Comparison of ENCODE assay signal across 13 mouse cellular contexts in genomic region chr15:42068207-42068831, GRCm38 (mm10).
DNase-seq lines count a peak whose midpoint lies in the region; ATAC-seq lines count a peak whose summit lies in the region.
"Had no signal": no experiment of that assay in that cellular context is flagged by ENCODE, and none has a peak within 500 bp of the region (broad histone marks: within the 10 kb centered on the region; RNA-seq: fewer than 3 reads in every experiment).

No protein-coding gene starts in this region.

- H3K9ac ChIP-seq in embryonic facial prominence, embryonic 14.5 days (ENCODE audit: low read depth, low read length), result no peak overlapping the region
- H3K9ac ChIP-seq in midbrain, embryonic 13.5 days (replicated peaks), result no peak overlapping the region
- H3K9ac ChIP-seq: limb, embryonic 13.5 days had no signal

- no peaks in the 10 kb centered on the region for H3K27me3 ChIP-seq in embryonic facial prominence, embryonic 14.5 days (replicated peaks; ENCODE audit: control insufficient read depth, insufficient read depth, low read length)
- H3K27me3 ChIP-seq in midbrain, embryonic 13.5 days, result no peaks in the 10 kb centered on the region
- H3K27me3 ChIP-seq: limb, embryonic 13.5 days had no signal

- DNase-seq in gastrocnemius, postnatal 10 days, result peak; percentile 5
- DNase-seq in gastrocnemius, postnatal 36 days, result no peak
- peak; percentile 94 for DNase-seq in cerebellum, adult 11-12 months
- DNase-seq in embryonic facial prominence, embryonic 14.5 days (ENCODE audit: low spot score), result peak; percentile 76
- no peak for DNase-seq in embryo, embryonic 9.5 days (ENCODE audit: extremely low spot score)
- no peak for DNase-seq in thymus, postnatal 25 days
- no peak for DNase-seq in heart, postnatal 14 days
- DNase-seq: heart, adult 18-20 months; layer of hippocampus, adult 9-11 months; thymus, postnatal 4 days had no signal

- H3K9me3 ChIP-seq in embryonic facial prominence, embryonic 14.5 days (ENCODE audit: control insufficient read depth, low read length), result no peaks in the 10 kb centered on the region
- H3K9me3 ChIP-seq in midbrain, embryonic 13.5 days, result no peaks in the 10 kb centered on the region
- H3K9me3 ChIP-seq: limb, embryonic 13.5 days had no signal

- ATAC-seq in embryonic facial prominence, embryonic 14.5 days (ENCODE audit: low read depth), result peak; percentile 72
- ATAC-seq in midbrain, embryonic 13.5 days, result peak; percentile 94
- ATAC-seq: lung, postnatal 0 days had no signal

- no peak overlapping the region for H3K27ac ChIP-seq in embryonic facial prominence, embryonic 14.5 days (replicated peaks; ENCODE audit: low read depth, low read length)
- H3K27ac ChIP-seq in midbrain, embryonic 13.5 days, result no peak overlapping the region
- H3K27ac ChIP-seq: limb, embryonic 13.5 days had no signal

- no peak overlapping the region for H3K4me2 ChIP-seq in embryonic facial prominence, embryonic 14.5 days (ENCODE audit: low read depth, low read length)
- H3K4me2 ChIP-seq in midbrain, embryonic 13.5 days (replicated peaks), result no peak overlapping the region
- H3K4me2 ChIP-seq: limb, embryonic 13.5 days had no signal

- no peaks in the 10 kb centered on the region for H3K36me3 ChIP-seq in embryonic facial prominence, embryonic 14.5 days (ENCODE audit: control insufficient read depth, insufficient read depth, low read length)
- no peaks in the 10 kb centered on the region for H3K36me3 ChIP-seq in midbrain, embryonic 13.5 days
- H3K36me3 ChIP-seq: limb, embryonic 13.5 days had no signal

- 40% methylated on average over 5 of the region's 5 CpGs for WGBS in embryonic facial prominence, embryonic 14.5 days
- WGBS in midbrain, embryonic 13.5 days, result 24% methylated on average over 5 of the region's 5 CpGs

- no peak overlapping the region for H3K4me3 ChIP-seq in embryonic facial prominence, embryonic 14.5 days (ENCODE audit: low read depth, low read length)
- H3K4me3 ChIP-seq in midbrain, embryonic 13.5 days (replicated peaks), result no peak overlapping the region
- H3K4me3 ChIP-seq: limb, embryonic 13.5 days had no signal

- H3K4me1 ChIP-seq in embryonic facial prominence, embryonic 14.5 days (ENCODE audit: control insufficient read depth, insufficient read depth, low read length), result peaks cover 7% of the 10 kb centered on the region; the same call in 1 of the 2 replicates
- peaks cover 7% of the 10 kb centered on the region; the same call in 1 of the 2 replicates for H3K4me1 ChIP-seq in midbrain, embryonic 13.5 days (replicated peaks)

- intact Hi-C loops in gastrocnemius, postnatal 36 days (cut with DNase I), result no loop called here
- intact Hi-C loops in heart, postnatal 14 days (cut with DNase I), result no loop called here

Comparison
In these comparisons a context has a peak if more than half of its experiments do, and no peak if none do; other contexts are left out.
1. DNase-seq: peak in gastrocnemius, postnatal 10 days (single experiment), cerebellum, adult 11-12 months (single experiment) and embryonic facial prominence, embryonic 14.5 days (single experiment); none in gastrocnemius, postnatal 36 days (0 of 2), embryo, embryonic 9.5 days (single experiment), thymus, postnatal 25 days (single experiment) and heart, postnatal 14 days (0 of 2).